Mouse (Mus musculus) adrenal gland, postnatal 36 days (tissue): Measurements from ENCODE around the gene Map1lc3a. TPM values are rescaled to one million over a fixed set of nuclear protein-coding genes. Genes with fewer than 3 reads are reported as not detected.

ENCODE experiments used
- DNase-seq, 2 experiments: peaks; one replicate each; pipeline ENCODE4 v3.0.0; 2021; ENCODE audit warnings: mixed read lengths in 1 of 2
- total RNA-seq, 2 experiments: library from RNA; stranded (reverse); gene quantifications; 2 replicates each; pipeline ENCODE4 v1.2.3; 2021

Map1lc3a gene
- total RNA-seq, 2 experiments from 2014 or later, result 469 to 912 TPM

GRCm38 (mm10) chr2:155284647-155285046 is 8.6 kb downstream of the Map1lc3a start:
- DNase-seq, result no peak

- DNase-seq, result no peak
These were observed 9.6 kb downstream of the Map1lc3a start for GRCm38 (mm10) chr2:155285744-155286143.

DNA sequence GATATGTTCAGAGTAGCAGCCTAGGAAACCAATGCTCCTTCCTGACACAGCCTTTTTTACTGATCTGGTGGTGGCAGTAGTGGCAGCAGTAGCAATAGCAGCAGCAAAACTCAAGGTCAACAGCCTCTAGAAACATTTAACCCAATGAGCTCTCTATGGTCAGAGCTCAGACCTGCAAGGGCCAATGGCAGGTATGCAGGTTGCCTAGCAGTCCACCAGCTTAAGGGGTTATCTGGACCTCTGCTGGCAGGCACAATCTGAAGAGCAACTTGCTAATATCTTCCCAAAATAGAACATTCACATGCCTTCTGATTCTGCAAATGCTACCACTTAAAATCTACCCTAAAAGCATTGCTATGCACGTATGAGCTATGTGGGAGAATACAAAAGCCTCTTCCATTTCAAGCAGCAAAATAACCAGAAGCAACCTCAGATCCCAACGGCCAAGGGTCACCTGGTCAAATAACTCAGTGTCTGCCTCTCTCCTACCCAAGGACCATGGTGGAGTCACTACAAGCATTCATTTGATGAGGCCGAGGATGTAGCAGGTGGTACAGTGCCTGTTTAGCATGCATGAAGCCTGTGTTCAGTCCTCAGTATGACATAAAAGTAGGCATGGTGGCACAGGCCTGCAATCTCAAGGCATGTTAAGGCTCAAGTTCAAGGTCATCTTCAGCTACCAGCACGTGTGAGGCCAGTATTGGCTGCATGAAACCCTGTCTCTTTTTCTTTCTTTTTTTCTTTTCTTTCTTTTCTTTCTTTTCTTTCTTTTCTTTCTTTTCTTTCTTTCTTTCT is 11.6 kb downstream of the Map1lc3a start:
- DNase-seq, result no peak

GRCm38 (mm10) chr2:155290066-155290465 is 14.0 kb downstream of the Map1lc3a start:
- DNase-seq, result peak in 1 of 2 experiments; percentile 53

DNA sequence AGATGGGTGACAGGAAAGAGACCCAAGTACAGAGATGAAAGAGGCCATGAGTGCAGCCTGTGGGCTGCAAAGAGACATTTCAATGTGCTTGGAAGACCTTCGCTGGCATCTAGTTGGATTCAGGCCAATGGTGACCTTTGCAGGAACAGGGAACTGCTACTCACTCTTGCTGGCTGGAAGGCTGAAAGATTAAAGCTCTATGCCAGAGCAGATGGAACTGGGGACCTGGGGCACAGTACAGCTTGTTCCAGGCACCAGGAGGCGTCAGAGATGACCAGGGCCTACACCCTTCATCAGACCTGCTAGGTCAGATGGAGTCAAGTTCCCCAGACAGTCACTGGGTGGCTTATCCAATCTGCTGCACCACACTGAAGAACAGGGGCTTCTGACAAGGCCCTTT is 17.3 kb downstream of the Map1lc3a start:
- DNase-seq, result peak; percentile 85

- peak; percentile 67 to 74 for DNase-seq
These were observed 17.8 kb downstream of the Map1lc3a start for GRCm38 (mm10) chr2:155293946-155294345.

GRCm38 (mm10) chr2:155295453-155295852 is 19.4 kb downstream of the Map1lc3a start:
- DNase-seq, result no peak

- DNase-seq, result peak in 1 of 2 experiments; percentile 23
These were observed 23.5 kb downstream of the Map1lc3a start for GRCm38 (mm10) chr2:155299563-155299962.

GRCm38 (mm10) chr2:155308936-155309592 is 33.0 kb downstream of the Map1lc3a start:
- peak; percentile 78 to 84 for DNase-seq

GRCm38 (mm10) chr2:155313671-155314070 is 37.6 kb downstream of the Map1lc3a start:
- no peak for DNase-seq

- no peak for DNase-seq
These were observed 42.5 kb downstream of the Map1lc3a start for GRCm38 (mm10) chr2:155318618-155319017.

GRCm38 (mm10) chr2:155320596-155320995 is 44.5 kb downstream of the Map1lc3a start:
- DNase-seq, result peak; percentile 55 to 65

DNA sequence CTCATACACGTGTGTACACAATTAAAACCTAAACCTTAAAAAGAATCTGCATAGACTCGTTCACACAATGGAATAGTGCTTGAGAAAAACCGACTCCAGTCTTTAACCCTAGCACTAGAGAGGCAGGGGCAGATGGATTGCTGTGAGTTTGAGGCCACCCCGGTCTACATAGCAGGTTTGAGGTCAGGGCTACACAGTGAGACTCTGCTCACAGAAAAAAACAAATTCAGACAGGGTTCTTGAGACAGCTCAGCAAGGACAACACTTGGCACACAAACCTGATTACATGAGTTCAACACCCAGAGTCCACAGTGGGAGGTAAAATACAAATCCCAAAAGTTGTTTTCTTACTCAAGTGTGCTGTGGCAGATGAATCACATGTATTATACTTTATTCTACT is 49.9 kb downstream of the Map1lc3a start:
- no peak for DNase-seq

Other genes with a start within 250 kb of the Map1lc3a start
- 10 to 100 TPM; 36.5 to 37.1 TPM for gene Ahcy, start 201.8 kb upstream of the Map1lc3a start, total RNA-seq
- gene Itch, start 142.8 kb upstream of the Map1lc3a start, total RNA-seq, result 10 to 100 TPM; 47.1 to 51.2 TPM
- 100 to 1,000 TPM; 289 to 360 TPM for gene Dynlrb1, start 39.8 kb upstream of the Map1lc3a start, total RNA-seq
- 10 to 100 TPM; 34.4 to 40.9 TPM for gene Pigu, start 81.1 kb downstream of the Map1lc3a start, total RNA-seq
- 100 to 1,000 TPM; 283 to 299 TPM for gene Trp53inp2, start 104.8 kb downstream of the Map1lc3a start, total RNA-seq
- 10 to 100 TPM; 40.1 to 41.2 TPM for gene Ncoa6, start 197.6 kb downstream of the Map1lc3a start, total RNA-seq
- 100 to 1,000 TPM in 1 of 2 experiments, 10 to 100 TPM in 1; 80.9 to 128 TPM for gene Acss2, start 241.7 kb downstream of the Map1lc3a start, total RNA-seq
- gene Ggt7, start 241.9 kb downstream of the Map1lc3a start, total RNA-seq, result 1 to 10 TPM; 2.3 to 5.1 TPM